Mouse (Mus musculus): ENCODE measurements around the gene Rpl3.

Gene Rpl3

GRCm38 (mm10) chr15:80115256-80115655 lies 23.6 kb upstream of the Rpl3 start:
- DNase-seq (ENCODE audit: low read depth in 2 of 2, low spot score in 2 of 2) = no peak

- DNase-seq (ENCODE audit: low read depth in 2 of 2, low spot score in 2 of 2) = no peak
Observed at GRCm38 (mm10) chr15:80114414-80114813, 22.7 kb upstream of the Rpl3 start.

GRCm38 (mm10) chr15:80112499-80112898 lies 20.8 kb upstream of the Rpl3 start:
- peak in 1 of 2 experiments; percentile 38 for DNase-seq (ENCODE audit: low read depth in 2 of 2, low spot score in 2 of 2)

- no peak for DNase-seq (ENCODE audit: low read depth in 2 of 2, low spot score in 2 of 2)
Observed at GRCm38 (mm10) chr15:80111436-80111835, 19.8 kb upstream of the Rpl3 start.

GRCm38 (mm10) chr15:80107575-80107974 lies 15.9 kb upstream of the Rpl3 start:
- DNase-seq (ENCODE audit: low read depth in 2 of 2, low spot score in 2 of 2) = no peak

- no peak for DNase-seq (ENCODE audit: low read depth in 2 of 2, low spot score in 2 of 2)
Observed at GRCm38 (mm10) chr15:80107143-80107542, 15.5 kb upstream of the Rpl3 start.

GRCm38 (mm10) chr15:80105490-80106410 lies 14.1 kb upstream of the Rpl3 start:
- DNase-seq (ENCODE audit: low read depth in 2 of 2, low spot score in 2 of 2) = no peak

- no peak for DNase-seq (ENCODE audit: low read depth in 2 of 2, low spot score in 2 of 2)
Observed at GRCm38 (mm10) chr15:80102495-80102894, 10.8 kb upstream of the Rpl3 start.

GRCm38 (mm10) chr15:80101503-80101902 lies 9.8 kb upstream of the Rpl3 start:
- no peak for DNase-seq (ENCODE audit: low read depth in 2 of 2, low spot score in 2 of 2)

- no peak for DNase-seq (ENCODE audit: low read depth in 2 of 2, low spot score in 2 of 2)
Observed at GRCm38 (mm10) chr15:80100871-80101270, 9.2 kb upstream of the Rpl3 start.

GRCm38 (mm10) chr15:80100196-80100595 lies 8.5 kb upstream of the Rpl3 start:
- no peak for DNase-seq (ENCODE audit: low read depth in 2 of 2, low spot score in 2 of 2)

- no peak for DNase-seq (ENCODE audit: low read depth in 2 of 2, low spot score in 2 of 2)
Observed at GRCm38 (mm10) chr15:80099477-80099876, 7.8 kb upstream of the Rpl3 start.

GRCm38 (mm10) chr15:80098809-80099208 lies 7.1 kb upstream of the Rpl3 start:
- DNase-seq (ENCODE audit: low read depth in 2 of 2, low spot score in 2 of 2) = no peak

- DNase-seq (ENCODE audit: low read depth in 2 of 2, low spot score in 2 of 2) = no peak
Observed at GRCm38 (mm10) chr15:80097999-80098461, 6.4 kb upstream of the Rpl3 start.

- no peak for DNase-seq (ENCODE audit: low read depth in 2 of 2, low spot score in 2 of 2)
Observed at GRCm38 (mm10) chr15:80096946-80097881, 5.5 kb upstream of the Rpl3 start.

GRCm38 (mm10) chr15:80096406-80096805 lies 4.7 kb upstream of the Rpl3 start:
- DNase-seq (ENCODE audit: low read depth in 2 of 2, low spot score in 2 of 2) = no peak

GRCm38 (mm10) chr15:80095596-80095995 lies 3.9 kb upstream of the Rpl3 start:
- no peak for DNase-seq (ENCODE audit: low read depth in 2 of 2, low spot score in 2 of 2)

- DNase-seq (ENCODE audit: low read depth in 2 of 2, low spot score in 2 of 2) = no peak
Observed at GRCm38 (mm10) chr15:80094201-80094600, 2.5 kb upstream of the Rpl3 start.

- no peak for DNase-seq (ENCODE audit: low read depth in 2 of 2, low spot score in 2 of 2)
Observed at GRCm38 (mm10) chr15:80092599-80092998, 931 bp upstream of the Rpl3 start.

GRCm38 (mm10) chr15:80092041-80092441 lies 373 bp upstream of the Rpl3 start:
- DNase-seq (ENCODE audit: low read depth in 2 of 2, low spot score in 2 of 2) = no peak

GRCm38 (mm10) chr15:80090741-80091120 lies 937 bp downstream of the Rpl3 start:
- no peak for DNase-seq (ENCODE audit: low read depth in 2 of 2, low spot score in 2 of 2)

- no peak for DNase-seq (ENCODE audit: low read depth in 2 of 2, low spot score in 2 of 2)
Observed at GRCm38 (mm10) chr15:80090155-80090554, 1.5 kb downstream of the Rpl3 start.

Data from CD8-positive naive resting alpha-beta T cell, adult 2 months (primary cell).